Comparison of ENCODE assay signal across 11 mouse cellular contexts in genomic region chr2:173811850-173812249, GRCm38 (mm10).
A peak's percentile ranks its signal among the peaks of the same experiment; 100 is the strongest.
DNase-seq lines count a peak whose midpoint lies in the region; ATAC-seq lines count a peak whose summit lies in the region.
"Had no signal": no experiment of that assay in that cellular context is flagged by ENCODE, and none has a peak within 500 bp of the region (broad histone marks: within the 10 kb centered on the region; RNA-seq: fewer than 3 reads in every experiment).

No protein-coding gene starts in this region.

- no peak for ATAC-seq in forebrain, embryonic 11.5 days (replicated peaks; ENCODE audit: low FRiP score)
- no peak for ATAC-seq in forebrain, embryonic 15.5 days (replicated peaks)

- peak; percentile 49 for DNase-seq in forebrain, embryonic 11.5 days (ENCODE audit: low spot score)
- peak; percentile 35 for DNase-seq in retina, embryonic 14.5 days (ENCODE audit: low spot score)
- no peak for DNase-seq in retina, postnatal 1 day
- peak; percentile 29 for DNase-seq in limb, embryonic 10.5 days (ENCODE audit: low spot score)
- DNase-seq in thymus, postnatal 4 days = peak; percentile 73
- DNase-seq in forebrain, embryonic 10.5 days (ENCODE audit: extremely low spot score, low spot score) = no peak
- no peak for DNase-seq in cerebellum, adult 9-11 months
- DNase-seq: lung, embryonic 14.5 days had no signal

- WGBS in forebrain, embryonic 11.5 days = 68% methylated on average over 8 of the region's 8 CpGs
- 72% methylated on average over 8 of the region's 8 CpGs for WGBS in forebrain, embryonic 15.5 days
- 70% methylated on average over 8 of the region's 8 CpGs for WGBS in limb, embryonic 10.5 days
- 68% methylated on average over 8 of the region's 8 CpGs for WGBS in forebrain, embryonic 10.5 days

- no peak overlapping the region for H3K9ac ChIP-seq in forebrain, embryonic 11.5 days (ENCODE audit: low read length)
- no peak overlapping the region for H3K9ac ChIP-seq in forebrain, embryonic 15.5 days (replicated peaks)
- H3K9ac ChIP-seq: hindbrain, embryonic 13.5 days; lung, embryonic 14.5 days had no signal

- H3K27me3 ChIP-seq in forebrain, embryonic 11.5 days (ENCODE audit: control insufficient read depth, insufficient read depth, low read length) = no peaks in the 10 kb centered on the region
- no peaks in the 10 kb centered on the region for H3K27me3 ChIP-seq in forebrain, embryonic 15.5 days
- H3K27me3 ChIP-seq in limb, embryonic 10.5 days (ENCODE audit: low read depth, poor library complexity, severe bottlenecking) = no peaks in the 10 kb centered on the region
- no peaks in the 10 kb centered on the region for H3K27me3 ChIP-seq in forebrain, embryonic 10.5 days (ENCODE audit: poor library complexity, severe bottlenecking)

- no peaks in the 10 kb centered on the region for H3K36me3 ChIP-seq in forebrain, embryonic 11.5 days (ENCODE audit: control insufficient read depth, insufficient read depth, low read length)
- H3K36me3 ChIP-seq in forebrain, embryonic 15.5 days = no peaks in the 10 kb centered on the region
- no peaks in the 10 kb centered on the region for H3K36me3 ChIP-seq in limb, embryonic 10.5 days
- H3K36me3 ChIP-seq in forebrain, embryonic 10.5 days (replicated peaks) = no peaks in the 10 kb centered on the region
- H3K36me3 ChIP-seq: hindbrain, embryonic 13.5 days had no signal

- no peak overlapping the region for H3K4me3 ChIP-seq in forebrain, embryonic 11.5 days (ENCODE audit: low read depth, low read length)
- no peak overlapping the region for H3K4me3 ChIP-seq in forebrain, embryonic 15.5 days
- H3K4me3 ChIP-seq in limb, embryonic 10.5 days = no peak overlapping the region
- no peak overlapping the region for H3K4me3 ChIP-seq in forebrain, embryonic 10.5 days
- H3K4me3 ChIP-seq: hindbrain, embryonic 13.5 days had no signal

- no peaks in the 10 kb centered on the region for H3K4me1 ChIP-seq in forebrain, embryonic 11.5 days (replicated peaks; ENCODE audit: control insufficient read depth, insufficient read depth, low read length)
- no peaks in the 10 kb centered on the region for H3K4me1 ChIP-seq in forebrain, embryonic 15.5 days
- H3K4me1 ChIP-seq in limb, embryonic 10.5 days = 0 out of 2 replicates have a peak, but pooled peaks cover 3% of the 10 kb centered on the region
- H3K4me1 ChIP-seq in forebrain, embryonic 10.5 days = no peaks in the 10 kb centered on the region
- H3K4me1 ChIP-seq: hindbrain, embryonic 13.5 days had no signal

- H3K27ac ChIP-seq in forebrain, embryonic 11.5 days (ENCODE audit: low read depth, low read length) = no peak overlapping the region
- H3K27ac ChIP-seq in forebrain, embryonic 15.5 days (replicated peaks) = no peak overlapping the region
- no peak overlapping the region for H3K27ac ChIP-seq in limb, embryonic 10.5 days
- no peak overlapping the region for H3K27ac ChIP-seq in forebrain, embryonic 10.5 days
- H3K27ac ChIP-seq: hindbrain, embryonic 13.5 days had no signal

- no peaks in the 10 kb centered on the region; the same call in 1 of the 2 replicates for H3K9me3 ChIP-seq in forebrain, embryonic 11.5 days (ENCODE audit: control insufficient read depth, low read length)
- no peaks in the 10 kb centered on the region for H3K9me3 ChIP-seq in forebrain, embryonic 15.5 days
- no peaks in the 10 kb centered on the region for H3K9me3 ChIP-seq in limb, embryonic 10.5 days (replicated peaks)
- peaks cover 4% of the 10 kb centered on the region for H3K9me3 ChIP-seq in forebrain, embryonic 10.5 days
- H3K9me3 ChIP-seq: hindbrain, embryonic 13.5 days had no signal

- no peak overlapping the region for H3K4me2 ChIP-seq in forebrain, embryonic 11.5 days (ENCODE audit: low read depth, low read length, severe bottlenecking)
- H3K4me2 ChIP-seq in forebrain, embryonic 15.5 days (replicated peaks) = no peak overlapping the region
- H3K4me2 ChIP-seq: heart, embryonic 11.5 days; hindbrain, embryonic 13.5 days; lung, embryonic 14.5 days had no signal

Comparison
In these comparisons a context has a peak if more than half of its experiments do, and no peak if none do; other contexts are left out.
1. DNase-seq: peak in forebrain, embryonic 11.5 days (single experiment), retina, embryonic 14.5 days (single experiment), limb, embryonic 10.5 days (single experiment) and thymus, postnatal 4 days (single experiment); none in retina, postnatal 1 day (single experiment), forebrain, embryonic 10.5 days (single experiment) and cerebellum, adult 9-11 months (single experiment).